Mouse (Mus musculus): ENCODE measurements around the gene Iba57.
A peak's percentile ranks its signal among the peaks of the same experiment; 100 is the strongest.

The Iba57 gene

DNA sequence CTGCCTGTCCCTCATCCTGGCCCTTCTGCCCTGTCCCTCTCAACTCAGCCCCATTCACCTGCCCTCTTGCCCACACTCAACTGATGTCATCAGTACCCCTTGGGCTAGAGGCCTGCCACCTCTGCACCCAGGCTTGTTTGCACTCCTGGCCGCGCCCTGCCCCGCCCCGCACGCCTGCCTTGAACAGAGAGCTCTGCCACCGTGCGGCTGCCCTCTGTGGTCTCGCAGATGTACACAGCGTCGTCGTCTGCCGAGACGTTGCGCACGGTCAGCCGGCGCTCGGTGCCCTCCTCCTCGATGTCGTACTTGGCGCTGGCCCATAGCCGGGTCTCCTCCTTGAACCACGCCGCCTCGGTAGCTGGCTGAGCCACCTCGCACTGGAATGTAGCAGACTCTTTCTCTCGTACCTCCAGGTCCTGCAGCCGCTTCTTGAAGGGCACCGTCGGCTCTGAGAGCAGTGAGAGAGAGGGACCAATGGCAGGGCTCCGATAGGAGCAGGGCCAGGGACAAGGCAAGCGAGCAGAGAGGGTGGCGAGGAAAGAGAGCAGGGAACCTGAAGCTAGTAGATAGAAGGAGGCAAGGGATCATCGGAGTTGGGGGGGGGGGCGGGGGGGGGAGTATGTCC lies 29.1 kb downstream of the Iba57 start:
- peak; percentile 27 to 42 for DNase-seq (ENCODE audit: low spot score in 2 of 2)

DNA sequence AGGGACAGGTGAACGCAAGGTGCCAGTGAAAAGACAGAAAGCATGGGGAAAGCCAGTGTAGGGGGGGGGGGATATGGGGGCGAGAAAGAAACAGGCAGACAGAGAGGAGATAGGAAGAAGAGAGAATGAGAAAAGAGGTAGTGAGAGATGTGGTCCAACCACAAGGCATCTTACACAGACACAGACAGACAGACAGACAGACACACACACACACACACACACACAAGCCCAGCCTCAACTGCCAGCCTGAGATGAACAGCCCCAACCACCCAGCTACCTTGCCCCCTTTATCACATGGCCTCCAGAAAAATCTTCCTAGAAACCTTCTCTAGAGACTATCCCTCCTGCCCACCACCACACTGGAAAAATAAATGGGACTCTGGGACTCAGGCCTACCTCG lies 31.5 kb downstream of the Iba57 start:
- DNase-seq (ENCODE audit: low spot score in 2 of 2): no peak

DNA sequence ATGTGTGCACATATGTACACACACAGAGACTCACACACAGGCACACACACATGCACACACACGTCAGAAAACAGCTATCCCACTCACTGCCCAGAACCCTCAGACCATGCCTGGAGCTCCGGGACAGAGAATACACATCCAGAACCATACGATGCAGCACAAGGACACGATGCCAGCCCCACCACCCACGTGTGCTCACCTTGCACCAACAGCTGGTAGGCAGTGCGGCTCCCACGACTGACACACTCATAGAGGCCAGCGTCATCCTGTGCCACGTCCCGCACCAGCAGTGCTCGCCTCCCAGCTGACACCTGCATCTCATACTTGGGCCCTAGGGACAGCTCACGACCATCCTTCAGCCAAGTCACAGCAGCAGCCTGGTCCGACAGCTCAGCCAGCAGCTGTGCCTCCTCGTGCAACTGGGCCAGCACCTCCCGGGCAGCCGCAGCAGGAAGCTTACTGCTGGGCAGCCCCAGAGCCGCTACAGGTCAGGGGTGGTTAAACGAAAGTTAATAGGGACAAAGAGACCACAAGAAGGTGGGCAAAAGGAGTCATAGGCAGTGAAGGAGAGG lies 32.1 kb downstream of the Iba57 start:
- DNase-seq (ENCODE audit: low spot score in 2 of 2): no peak

DNA sequence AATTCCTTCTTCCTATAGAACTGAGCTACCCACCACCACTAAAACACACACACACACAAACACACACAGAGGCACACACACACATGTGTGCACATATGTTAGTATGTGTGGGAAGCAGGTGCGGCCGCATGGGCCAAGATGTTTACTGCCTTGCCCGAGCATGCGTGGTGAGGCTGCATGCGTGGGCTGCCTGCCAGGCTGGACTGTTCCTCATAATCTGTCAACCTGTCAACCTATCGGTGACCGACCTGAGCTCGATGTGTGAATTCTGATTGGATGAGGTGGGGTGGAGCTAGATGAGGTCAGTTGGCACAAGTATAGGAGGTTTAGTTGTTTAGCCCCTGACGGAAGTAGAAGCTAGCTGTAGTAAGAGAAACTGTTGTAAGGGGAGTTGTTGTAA lies 32.8 kb downstream of the Iba57 start:
- no peak for DNase-seq (ENCODE audit: low spot score in 2 of 2)

DNA sequence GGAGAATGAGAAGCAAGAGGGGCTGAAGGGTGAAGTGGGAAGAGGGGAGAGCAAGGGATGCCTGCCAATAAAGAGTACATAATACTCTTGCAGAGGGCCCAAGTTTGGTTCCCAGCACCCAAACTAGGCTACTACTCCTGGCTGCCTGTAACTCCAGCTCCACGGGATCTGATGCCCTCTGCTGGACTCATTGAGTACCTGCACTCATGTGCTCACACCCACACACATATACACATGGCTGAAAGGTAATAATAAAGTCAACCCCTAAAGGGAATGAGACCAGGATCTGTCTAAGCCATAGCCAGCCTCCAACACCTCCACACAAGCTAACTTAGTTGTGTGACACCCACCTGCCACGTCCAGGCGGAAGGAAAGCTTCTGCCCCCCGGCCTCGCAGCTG lies 57.6 kb downstream of the Iba57 start:
- no peak for DNase-seq (ENCODE audit: low spot score in 2 of 2)

Data from urinary bladder, postnatal 36 days (tissue).